Mouse (Mus musculus): ENCODE results near the gene Rps8.

The Rps8 gene

DNA sequence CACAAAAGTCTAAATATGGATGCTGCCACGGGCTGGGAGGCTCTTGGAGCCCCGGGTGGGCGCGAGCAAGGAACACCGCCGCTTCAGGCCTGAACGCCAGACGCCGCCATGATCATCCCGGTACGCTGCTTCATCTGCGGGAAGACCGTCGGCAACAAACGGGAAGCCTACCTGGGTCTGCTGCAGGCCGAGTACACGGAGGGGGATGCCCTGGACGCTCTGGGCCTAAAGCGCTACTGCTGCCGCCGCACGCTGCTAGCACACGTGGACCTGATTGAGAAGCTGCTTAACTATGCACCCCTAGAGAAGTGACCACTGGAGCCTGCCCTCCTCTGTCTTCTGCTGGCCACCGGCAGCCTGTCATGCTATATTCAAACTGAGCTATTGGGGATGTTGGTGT lies 7.2 kb downstream of the Rps8 start:
- no peak for DNase-seq (ENCODE audit: low read depth, low spot score)

DNA sequence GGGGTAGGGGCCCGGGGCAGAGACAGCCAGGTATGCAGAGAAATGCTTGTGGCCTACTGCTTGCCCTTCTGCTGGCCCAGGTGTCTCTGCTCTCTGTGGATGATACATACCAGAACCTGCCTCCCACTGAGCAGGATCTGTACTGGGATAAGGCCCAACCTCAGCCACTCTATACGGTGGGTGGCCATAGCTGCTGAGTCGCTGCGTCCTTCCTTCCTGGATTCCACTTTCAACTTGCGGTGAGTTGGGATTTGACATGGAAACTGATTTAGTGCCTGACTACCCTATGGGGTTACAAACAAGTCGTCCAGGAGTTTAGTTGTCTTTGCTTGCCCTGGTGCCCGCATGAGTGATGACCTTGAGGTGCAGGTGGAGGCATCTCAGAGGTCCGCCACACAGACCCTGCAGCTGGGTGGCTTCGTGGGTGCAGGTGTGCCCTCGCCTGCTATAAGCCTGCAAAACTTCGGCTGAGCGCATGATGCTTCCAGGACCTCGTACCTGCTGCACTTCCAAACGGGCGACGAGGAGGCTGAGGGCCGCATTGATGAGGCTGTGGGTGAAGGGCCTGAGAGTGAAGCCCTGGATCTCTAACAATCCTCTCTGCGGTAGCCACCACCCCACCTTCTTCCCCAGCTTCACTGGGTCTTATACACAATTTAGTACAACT lies 7.9 kb downstream of the Rps8 start:
- no peak for DNase-seq (ENCODE audit: low read depth, low spot score)

DNA sequence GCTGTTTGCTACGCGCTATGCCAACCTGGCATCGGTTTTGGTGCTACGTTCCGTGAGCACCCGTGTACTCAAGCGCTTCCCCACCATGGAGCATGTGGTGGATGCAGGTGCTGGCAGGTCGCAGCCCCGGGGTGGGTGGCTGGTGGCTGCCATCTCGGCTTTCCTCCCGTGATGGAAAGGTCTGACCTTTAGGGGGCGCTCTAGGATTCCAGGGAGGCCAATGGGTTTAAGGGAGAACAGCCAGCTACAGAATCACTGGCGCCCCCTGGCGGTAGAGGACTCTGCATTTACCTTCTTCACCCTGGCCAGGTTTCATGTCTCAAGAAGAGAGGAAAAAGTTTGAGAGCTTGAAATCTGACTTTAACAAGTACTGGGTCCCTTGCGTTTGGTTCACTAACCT lies 9.9 kb downstream of the Rps8 start:
- peak; percentile 92 for DNase-seq (ENCODE audit: low read depth, low spot score)

DNA sequence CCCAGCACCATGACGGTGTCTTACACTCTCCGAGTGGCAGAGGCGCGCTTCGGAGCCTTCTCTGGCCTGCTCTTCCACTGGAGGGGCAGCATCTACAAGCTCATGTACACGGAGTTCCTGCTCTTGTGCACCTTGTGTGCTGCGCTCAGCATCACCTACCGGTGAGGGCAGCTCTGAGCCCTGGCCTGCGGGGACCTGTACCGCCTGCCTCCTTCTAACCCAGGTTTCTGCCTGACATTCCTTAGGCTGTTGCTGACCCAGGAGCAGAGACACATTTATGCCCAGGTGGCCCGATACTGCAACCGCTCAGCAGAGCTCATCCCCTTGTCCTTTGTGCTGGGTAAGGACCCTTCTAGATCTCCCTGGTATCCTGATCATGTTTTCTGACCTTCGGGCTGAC lies 10.8 kb downstream of the Rps8 start:
- no peak for DNase-seq (ENCODE audit: low read depth, low spot score)

DNA sequence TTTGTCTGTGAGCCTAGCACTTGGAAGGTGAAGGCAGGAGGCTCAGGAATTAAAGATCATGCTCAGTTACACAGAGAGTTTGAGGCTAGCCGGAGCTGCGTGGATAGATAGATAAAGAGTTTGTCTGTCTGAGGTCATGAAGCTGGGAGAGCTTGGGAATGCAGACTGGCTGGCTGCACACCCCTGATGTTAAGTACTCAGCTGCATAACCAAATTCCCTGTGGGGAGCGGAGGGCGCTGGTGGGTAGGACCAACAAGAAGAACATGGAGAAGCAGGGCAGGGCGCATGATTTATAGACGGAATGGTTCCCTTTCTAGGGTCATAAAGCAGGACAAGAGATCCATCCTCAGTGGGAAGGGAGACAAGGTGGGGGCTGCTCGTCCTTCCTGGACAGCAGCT lies 13.0 kb downstream of the Rps8 start:
- no peak for DNase-seq (ENCODE audit: low read depth, low spot score)

DNA sequence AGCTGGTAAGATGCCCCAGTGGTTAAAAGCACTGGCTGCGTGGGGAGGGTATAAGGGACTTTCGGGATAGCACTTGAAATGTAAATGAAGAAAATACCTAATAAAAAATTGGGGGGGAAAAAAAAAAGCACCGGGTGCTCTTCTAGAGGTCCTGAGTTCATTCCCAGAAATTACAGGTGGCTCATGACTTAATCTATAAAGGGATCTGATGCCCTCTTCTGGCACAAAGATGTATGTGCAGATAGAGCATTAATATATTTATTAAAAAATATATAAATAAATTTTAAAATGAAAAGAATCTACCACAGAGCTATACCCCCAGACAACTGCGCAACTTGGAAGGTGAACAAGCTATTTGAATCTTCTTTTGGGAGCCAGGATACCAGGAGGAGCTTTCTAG lies 15.4 kb downstream of the Rps8 start:
- DNase-seq (ENCODE audit: low read depth, low spot score) = no peak

DNA sequence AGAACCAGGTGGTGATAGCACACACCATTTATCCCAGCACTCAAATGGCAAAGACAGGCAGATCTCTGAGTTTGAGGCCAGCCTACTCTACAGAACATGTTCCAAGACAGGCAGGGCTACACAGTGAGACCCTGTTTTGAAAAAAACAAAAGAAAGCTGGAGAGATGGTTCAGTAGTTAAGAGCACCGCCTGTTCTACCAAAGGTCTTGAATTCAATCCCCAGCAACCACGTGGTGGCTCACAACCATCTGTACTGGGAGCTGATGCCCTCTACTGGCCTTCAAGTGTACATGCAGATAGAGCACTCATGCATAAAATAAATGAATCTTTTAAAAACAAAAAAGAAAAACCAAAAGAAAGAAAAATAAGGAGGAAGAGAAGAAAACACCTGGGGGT lies 16.8 kb downstream of the Rps8 start:
- DNase-seq (ENCODE audit: low read depth, low spot score) = peak; percentile 80

DNA sequence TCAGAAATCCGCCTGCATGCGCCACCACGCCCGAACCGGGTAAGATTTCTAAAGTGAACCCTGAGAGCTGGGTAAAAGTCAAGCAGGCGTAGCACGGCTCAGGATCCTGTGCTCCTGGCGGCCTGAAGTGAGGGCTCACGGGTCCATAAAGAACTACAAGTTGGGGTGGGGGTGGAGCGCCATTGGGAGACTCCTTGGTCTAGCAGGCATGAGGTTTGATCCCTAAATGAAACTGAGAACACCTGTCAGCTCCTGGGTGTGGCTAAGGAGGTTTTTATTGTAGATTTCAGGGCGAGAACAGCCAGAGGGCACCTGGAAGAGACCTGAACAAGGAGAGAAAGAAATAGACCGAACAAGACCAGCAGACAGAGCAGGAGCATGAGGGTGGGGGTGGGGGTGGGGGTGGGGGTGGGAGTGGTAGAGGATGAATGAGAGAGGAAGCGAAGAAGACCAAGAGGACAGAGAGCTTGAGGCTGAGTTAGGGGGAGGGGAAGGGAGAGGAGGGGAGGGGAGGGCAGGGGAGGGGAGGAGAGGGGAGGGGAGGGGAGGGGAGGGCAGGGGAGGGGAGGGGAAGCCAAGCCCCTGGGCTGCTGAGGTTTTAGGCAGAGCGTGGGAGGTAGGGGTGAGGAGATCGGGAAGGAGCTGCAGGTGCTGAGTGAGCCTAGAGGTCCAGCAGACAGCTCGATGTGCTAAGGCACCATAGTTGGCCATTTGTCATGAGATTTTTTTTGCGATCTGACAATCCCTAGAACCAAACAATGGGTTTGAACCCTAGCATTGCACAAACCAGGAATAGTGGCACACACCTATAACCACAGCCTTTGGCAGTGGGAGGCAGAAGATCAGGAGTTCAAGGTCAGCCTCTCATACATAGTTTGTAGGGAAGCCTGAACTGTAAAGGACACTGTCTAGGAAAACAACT lies 17.5 kb downstream of the Rps8 start:
- no peak for DNase-seq (ENCODE audit: low read depth, low spot score)

DNA sequence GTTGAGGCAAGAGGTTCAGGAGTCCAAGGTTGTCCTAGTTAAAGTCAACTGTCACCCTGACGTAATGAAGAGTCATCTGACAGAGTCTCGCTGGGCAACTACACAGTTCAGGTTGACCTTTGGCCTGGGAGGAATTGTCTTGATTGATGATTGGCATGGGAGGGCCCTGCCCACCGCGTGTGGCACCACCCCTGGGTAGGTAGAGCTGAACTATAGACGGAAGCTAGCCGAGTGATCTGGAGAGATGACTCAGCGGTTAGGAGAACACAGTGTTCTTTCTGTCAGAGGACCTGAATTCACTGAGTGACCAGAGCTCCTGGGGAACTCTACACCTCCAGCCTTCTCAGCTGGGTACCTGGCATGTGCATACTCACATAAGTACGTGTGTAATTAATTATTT lies 20.0 kb downstream of the Rps8 start:
- DNase-seq (ENCODE audit: low read depth, low spot score) = no peak

DNA sequence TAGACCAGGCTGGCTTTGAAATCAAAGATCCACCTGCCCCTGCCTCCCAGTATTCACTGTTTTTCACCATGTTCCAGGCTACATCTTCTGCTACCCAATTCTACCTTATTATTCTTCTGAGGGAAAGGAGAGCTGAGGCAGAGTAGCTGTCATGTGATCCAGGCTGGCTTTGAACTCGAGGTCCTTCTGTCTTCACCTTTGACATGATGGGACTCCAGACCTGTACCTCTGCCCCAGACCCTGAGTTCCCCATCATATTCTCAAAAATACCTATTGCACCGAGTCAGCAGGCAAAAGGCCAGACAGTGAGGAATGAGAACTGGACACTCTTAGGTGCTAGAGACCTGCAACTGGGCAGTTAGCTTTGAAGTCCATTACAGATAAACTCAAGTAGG lies 21.4 kb downstream of the Rps8 start:
- no peak for DNase-seq (ENCODE audit: low read depth, low spot score)

DNA sequence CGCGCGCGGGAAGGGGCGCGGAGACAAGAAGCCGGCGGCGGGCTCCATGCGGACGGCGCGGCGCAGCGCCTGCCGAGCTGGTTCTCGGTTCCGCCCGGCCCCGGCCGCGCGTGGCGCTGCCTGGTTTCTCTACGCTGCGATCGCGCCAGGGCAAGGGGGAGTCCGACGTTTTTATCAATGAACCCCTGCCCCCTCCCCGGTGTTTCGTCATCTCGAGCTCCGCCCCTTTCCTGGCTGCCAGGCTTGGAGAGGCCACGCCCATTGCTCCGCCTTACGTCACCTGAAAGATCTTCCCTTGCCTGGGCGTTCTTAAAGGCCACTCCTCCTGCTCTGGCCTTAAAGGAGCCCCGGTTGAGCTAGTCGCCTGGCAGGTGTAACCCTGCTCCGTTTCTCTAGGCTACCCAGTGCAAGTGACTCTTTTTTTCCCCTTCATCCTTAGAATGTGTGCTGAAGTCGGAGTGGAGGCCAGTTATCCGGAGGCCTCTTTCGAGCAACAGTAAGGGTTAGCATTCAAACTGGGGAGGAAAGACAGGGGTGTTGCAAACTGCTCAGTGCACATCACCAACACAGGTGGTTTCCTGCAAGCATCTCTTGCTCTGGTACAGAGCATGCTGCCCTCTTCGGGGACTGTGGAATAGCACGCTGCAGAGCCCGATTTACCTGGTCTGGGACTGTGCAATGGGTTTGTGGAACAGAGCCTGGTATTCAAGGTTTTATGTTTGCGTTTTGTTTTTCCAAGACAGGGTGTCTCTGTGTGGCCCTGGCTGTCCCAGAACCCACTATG lies 22.0 kb downstream of the Rps8 start, which contains the start of gene Plk3:
Gene Plk3, minus strand, starts transcription at position 147 of the 784 bp plus-strand sequence.
- DNase-seq (ENCODE audit: low read depth, low spot score) = peak; percentile 98

DNA sequence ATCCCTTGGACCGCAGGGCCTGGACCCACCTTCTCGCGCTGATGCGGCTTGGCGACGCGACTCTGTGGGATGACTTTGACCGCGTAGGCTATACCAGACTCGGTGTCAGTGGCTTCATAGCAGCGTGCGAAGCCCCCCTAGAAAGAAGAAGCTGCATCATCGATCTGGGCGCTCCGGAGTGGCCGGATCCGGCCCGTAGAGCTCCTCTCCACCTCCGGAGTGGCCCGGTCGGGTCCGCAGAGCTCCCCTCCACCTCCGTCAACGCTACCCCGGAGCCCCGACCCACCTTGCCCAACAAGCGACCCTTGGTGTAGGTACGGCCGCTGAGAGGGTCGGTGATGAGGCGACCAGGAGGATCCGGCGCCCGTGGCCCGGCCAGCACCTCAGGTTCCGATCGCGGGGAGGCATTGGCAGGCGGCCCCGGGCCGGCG lies 22.7 kb downstream of the Rps8 start:
- no peak for DNase-seq (ENCODE audit: low read depth, low spot score)

DNA sequence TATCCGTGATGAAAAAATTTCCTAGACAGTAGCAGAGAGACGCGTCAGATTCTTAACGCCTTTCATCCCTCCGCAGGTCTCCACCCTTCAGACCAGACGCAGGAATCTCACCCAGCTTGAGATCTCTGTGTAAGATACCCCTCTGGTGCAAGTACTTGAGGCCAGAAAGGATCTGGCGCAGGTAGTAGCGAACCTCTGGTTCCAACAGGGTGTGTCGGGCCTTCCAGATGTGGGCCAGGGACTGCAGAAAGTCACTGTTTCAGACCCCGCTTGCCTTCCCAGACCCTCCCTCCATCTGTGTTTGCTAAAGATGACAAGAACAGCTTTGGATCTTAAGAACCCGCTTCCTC lies 23.3 kb downstream of the Rps8 start:
- no peak for DNase-seq (ENCODE audit: low read depth, low spot score)

DNA sequence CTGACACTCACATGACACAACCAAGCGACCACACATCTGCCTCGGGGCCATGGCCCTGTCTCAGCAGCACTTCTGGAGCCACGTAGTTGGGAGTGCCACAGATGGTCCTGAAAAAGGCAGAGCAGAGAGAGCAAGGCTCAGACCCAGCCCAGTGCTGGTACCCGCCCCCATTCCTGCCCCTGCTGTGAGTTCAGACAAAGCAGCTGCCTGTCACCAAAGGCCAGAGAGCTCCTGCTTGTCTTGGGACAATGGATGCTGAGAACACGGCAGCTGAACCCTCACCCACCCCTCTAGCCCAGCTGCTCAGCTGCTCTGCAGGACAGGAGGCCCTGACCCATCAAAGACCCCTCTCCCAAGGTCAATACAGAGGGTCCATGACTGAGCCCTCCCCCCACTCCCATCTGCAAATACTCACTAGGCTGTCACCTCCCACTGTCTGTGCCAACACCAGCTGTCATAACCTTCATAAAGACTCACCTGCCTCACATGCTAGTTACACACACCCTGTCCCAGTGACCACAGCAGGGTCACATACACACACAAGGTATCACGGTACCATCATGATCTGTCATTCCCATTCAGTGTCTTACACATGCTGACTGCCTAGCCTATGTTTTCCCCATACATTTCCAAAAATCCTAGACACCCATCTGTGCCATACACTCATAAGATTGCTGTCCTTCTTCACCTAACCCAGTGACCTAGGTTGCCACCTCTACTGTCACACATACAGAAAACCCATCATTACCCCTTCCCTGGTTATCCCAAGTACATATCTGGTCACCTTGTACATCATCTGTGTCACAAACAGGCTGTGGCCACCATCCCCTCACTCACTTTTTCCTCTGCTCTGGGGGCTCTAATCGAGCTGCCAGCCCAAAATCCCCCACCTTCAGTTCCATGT lies 23.9 kb downstream of the Rps8 start:
- DNase-seq (ENCODE audit: low read depth, low spot score) = no peak

DNA sequence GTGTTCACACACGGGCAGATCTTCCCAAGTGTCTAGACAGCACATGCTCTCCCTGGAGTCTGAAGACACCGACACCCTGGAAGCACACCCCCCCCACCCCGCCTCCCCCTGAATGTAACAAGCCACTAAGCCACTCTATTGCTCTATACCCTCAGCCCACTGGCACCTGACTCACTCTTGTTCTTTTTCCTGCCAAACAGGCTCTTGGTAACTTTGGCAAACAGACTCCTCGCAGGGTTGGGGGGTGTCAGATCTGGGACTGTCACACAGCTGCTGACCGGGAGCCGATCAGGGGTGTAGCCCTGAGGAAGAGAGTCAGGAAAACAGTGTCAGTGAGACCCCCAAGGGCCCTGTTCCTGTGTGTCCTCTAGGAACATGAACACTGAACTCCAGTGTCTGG lies 24.8 kb downstream of the Rps8 start:
- DNase-seq (ENCODE audit: low read depth, low spot score) = no peak

DNA sequence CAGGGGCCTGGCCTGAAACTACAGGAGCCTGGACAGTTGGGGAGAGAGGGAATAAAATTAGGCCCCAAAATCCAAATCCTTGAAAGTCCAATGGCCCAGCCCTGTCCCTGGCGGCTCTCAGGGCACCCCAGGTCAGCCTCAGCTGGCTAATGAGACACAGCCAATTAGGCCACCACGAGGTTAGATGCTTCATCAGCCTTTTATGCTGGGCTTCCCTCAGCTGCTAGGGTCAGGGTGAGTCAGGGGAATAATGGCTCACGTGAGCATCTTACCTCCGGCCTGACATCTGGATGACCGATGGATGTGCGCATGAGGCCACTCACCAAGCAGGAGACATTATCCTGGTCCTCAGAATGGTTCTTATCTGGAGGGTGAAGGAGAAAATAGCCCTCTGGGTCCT lies 25.3 kb downstream of the Rps8 start:
- no peak for DNase-seq (ENCODE audit: low read depth, low spot score)

DNA sequence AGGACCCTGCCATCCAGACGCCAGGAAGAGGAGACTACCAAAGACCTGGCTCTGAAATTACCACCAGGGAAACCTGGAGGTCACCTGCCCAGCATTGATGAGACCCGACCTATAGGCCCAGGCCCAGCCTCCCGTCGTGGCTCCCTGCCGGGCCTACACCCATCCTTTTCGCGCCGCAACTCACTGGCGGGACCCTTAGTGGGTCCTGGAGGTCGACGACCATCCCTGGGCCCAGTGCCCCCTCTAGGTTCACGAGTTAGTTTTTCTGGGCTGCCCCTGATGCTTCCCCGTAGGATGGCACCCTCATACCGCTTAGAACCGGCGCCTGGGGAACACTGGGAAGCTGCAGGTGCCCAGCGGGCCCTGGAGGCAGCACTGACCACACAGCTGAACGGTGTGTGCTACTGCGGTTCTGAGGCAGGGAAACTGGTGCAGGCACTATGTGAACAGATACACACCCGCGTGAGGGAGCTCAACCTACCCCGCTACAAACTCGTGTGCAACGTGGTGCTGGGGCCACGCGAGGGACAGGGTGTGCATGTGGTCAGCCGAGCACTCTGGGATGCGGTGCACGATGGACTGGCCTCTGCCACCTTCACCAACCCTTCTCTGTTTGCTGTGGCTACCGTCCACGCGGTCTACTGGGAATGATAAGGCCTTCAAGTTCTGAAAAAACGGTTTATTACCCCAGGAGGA lies 27.9 kb downstream of the Rps8 start:
- no peak for DNase-seq (ENCODE audit: low read depth, low spot score)

DNA sequence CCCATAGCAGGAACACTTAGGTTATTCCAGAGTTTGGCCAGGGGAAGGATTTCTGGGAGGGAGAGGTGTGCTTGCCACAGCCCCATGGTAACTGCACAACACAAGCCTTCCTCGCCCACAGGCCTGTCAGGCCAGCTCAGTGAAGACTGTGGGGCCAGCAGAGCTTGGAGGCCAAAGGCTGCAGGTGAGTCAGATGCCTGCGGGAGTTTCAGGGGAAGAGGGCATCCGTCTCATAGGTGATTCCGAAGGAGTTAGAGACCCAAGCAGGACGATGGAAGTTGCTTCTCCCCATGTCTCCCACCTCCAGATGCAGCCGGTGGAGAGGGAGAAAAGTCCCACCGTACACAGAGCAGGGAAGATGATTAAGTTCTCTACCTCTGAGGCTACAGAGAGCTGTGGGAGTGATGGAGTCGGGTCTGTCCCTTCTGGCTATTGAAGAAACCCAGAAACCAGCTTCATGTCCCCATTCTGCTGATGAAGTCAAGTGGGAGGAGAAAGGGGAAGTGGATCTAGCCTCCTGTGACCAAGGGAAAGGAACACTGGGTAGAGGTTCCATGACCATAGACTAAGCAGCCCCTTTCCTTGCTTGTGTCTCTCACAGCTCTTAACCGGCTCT lies 29.3 kb downstream of the Rps8 start, which contains the start of gene Tctex1d4:
Gene Tctex1d4, plus strand, starts transcription at position 120 of the 616 bp plus-strand sequence.
- no peak for DNase-seq (ENCODE audit: low read depth, low spot score)

DNA sequence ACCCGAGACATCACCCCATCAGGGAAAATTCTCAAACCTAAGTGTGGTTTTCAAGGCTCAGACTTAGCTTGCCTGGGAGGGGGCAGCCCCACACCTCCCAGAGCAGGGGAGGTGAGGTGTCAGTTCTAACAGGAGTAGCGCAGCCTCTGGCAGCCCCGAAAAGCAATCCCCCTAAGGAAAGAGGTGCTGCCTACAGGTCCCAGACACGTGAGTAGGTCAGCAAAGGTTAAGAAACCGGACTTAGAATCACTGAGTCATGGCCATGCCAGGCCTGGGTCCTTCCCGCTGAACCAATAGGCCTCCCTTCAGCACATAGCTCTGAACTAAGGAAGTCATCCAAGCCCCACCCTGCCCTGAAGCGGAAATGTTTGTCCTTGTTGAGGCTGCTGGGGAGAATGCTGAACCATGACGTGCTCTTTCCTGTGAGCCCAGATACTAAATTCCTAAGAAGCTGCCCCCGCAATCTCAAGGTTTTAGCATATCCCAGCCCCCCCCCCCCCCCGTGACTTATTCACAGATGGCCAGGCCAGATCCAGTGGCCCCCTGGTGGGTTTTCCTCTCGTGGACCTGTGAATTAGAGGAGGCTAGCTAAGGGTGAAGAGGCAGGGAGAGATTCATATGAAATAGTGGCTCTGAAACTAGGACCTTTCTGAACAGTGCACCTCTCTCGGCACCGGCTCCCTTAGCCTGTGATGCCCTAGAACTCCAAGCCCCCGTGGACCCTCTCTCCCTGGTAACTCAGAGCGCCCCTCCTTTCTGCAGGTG lies 30.0 kb downstream of the Rps8 start:
- DNase-seq (ENCODE audit: low read depth, low spot score) = no peak

All from A20 (cell line).